Mouse (Mus musculus) left cerebral cortex, adult 9 months (tissue): Measurements from ENCODE around the gene Hmga1b.
"Not testable (repeated sequence)": the region's sequence is repeated elsewhere in the genome, so short reads cannot be mapped to it uniquely, and the experiment has no call there.

ENCODE experiments used
- DNase-seq, 2 experiments: peaks; one replicate each; pipeline ENCODE4 v3.0.0; 2022; ENCODE audit warnings: low spot score in 2 of 2

Gene Hmga1b

DNA sequence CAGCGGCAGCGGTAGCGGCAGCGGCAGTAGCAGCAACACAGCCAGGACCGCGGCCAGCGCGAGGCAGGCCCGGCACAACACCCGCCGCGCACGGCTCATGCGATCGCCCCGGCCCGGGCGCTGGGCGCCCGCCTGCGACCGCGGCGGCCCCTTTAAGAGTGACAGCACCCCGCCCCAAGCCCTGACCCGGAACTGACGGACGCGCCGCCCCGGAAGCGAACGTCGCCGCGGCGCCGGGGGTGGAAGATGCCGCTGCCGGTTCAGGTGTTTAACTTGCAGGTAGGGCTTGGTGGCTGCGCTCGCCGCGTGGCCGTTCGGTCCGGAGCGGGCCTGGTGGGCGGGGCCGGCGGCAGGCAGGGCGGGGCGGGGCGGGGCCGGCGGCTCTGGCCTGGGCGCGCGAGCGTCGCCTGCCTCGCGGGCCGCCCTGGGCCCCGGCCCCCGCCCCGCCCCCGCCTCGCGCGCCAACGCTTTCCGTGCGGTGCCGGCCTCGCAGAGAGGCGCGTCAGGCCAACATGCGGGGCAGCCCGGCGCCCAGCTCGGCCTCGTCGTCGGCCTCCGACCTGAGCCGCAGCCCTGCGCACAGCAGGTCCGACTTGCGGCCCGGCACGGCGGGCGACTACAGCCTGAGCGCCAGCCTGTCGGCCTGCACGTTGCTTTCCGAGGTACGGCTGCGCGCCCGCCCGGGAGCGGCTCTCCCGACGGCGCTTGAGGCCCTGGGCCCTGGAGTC lies 21.6 kb downstream of the Hmga1b start, which contains the start of the genes Rfng and Gps1:
TSS of gene Rfng (minus strand) at position 144 of the 728 bp plus-strand sequence.
TSS of gene Gps1 (plus strand) at position 209 of the 728 bp plus-strand sequence.
- DNase-seq = peak in 1 of 2 experiments; percentile 80

GRCm38 (mm10) chr11:120785145-120785544 lies 22.6 kb downstream of the Hmga1b start:
- DNase-seq = no peak

GRCm38 (mm10) chr11:120788460-120788859 lies 25.9 kb downstream of the Hmga1b start:
- not testable (repeated sequence) for DNase-seq

DNA sequence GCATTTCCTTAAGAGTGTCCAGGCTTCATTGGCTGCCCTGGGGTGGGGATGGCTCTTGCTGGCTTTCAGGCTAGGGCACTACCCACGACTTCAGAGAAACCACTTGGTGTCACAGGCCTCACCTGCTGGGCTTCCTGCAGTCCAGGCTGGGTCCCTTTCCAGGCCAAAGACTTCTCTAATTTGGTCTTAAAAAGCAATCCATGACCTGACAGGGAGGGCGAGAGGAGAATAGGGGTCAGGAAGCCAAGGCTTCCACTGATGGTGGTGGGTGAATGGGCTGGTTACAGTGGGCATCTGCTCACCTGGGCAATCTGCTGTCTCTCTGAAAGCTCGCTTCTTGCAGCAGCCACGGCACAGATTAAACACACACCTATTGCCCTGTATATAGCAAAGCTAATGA lies 26.8 kb downstream of the Hmga1b start:
- no peak for DNase-seq

DNA sequence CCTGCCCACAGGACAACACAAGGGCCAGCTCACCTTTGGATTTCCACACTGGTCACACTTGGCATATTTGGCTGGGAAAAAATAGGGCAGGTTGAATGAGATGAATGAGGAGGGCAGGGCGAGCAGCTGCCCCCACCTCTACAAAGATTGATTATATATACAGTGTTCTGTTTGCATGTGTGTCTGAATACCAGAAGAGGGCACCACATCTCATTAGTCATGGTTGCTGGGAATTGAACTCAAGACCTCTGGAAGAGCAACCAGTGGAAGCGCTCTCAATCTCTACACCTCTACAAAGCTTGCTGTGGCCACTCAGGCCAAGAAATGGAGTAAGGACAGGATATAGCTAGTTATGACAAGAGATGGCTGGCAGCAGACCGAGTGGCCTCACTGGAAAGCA lies 27.2 kb downstream of the Hmga1b start:
- no peak for DNase-seq

DNA sequence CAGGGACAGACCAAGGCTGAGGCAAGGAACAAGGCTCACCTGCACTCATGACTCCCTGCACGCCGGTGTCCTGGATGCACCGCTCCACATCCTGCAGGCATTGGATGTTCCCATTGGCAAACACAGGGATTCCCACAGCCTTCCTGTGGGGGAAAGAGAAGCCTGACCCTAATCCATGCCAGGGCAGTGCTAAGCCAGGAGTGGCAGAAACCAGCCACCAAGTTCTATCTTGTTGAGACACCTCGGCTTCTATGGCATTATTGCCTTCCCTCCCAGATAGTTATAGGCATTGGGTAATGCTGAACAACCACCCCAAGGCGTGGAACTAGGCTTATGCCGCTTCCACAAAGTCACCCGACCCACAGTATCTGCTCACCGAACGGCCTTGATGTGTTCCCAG lies 30.1 kb downstream of the Hmga1b start:
- no peak for DNase-seq

- peak; percentile 85 to 97 for DNase-seq
Observed at GRCm38 (mm10) chr11:120795756-120796613, 33.4 kb downstream of the Hmga1b start, which contains the start of gene Dus1l. TSS of gene Dus1l (minus strand) at chr11:120796403.

- DNase-seq = no peak
Observed at GRCm38 (mm10) chr11:120796614-120796946, 34.0 kb downstream of the Hmga1b start.

GRCm38 (mm10) chr11:120798244-120798643 lies 35.6 kb downstream of the Hmga1b start:
- DNase-seq = no peak

- DNase-seq = no peak
Observed at GRCm38 (mm10) chr11:120799316-120799890, 36.8 kb downstream of the Hmga1b start.

DNA sequence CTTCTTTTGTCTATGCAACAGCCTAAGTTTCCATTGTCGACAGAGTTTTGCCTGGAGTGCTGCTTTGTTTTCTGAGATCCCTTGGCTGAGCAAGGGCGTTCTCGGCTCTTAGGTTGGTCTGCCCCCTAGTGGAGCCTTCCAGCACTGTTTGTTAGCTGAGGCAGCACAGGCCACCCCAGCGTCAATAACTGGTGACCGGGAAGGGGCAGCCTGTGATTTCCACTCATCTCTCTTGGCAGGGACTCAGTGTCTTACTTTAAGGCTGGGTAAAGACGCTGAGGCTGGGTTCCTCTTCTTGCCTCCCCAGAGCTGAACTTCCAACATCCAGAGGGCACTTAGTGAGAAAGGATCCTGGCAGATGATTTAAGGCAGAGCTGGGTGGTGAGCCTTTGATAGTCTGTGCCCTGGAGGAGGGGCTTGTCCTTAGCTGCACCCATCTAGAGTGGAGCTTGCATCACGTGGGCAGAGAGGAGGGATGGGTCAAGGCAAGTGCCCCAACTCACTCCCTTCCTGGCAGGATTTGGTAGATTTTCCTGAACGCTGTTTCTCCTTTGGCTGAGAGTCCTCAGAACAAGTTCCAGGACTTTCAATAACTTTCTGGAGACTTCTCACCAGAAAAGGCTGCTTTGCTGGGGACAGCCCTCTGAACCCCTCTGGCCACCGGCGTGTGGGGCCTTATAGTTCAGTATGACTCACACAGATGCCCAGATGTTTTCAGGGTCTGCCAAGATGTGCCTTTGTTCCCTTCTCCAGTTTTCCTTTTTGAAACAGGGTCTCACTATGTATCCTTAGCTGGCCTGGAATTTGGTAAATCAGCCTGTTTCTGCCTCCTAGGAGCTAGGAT lies 37.7 kb downstream of the Hmga1b start:
- DNase-seq = peak in 1 of 2 experiments; percentile 85

- DNase-seq = no peak
Observed at GRCm38 (mm10) chr11:120804274-120804673, 41.7 kb downstream of the Hmga1b start.

GRCm38 (mm10) chr11:120804769-120805168 lies 42.2 kb downstream of the Hmga1b start:
- no peak for DNase-seq

- DNase-seq = no peak
Observed at GRCm38 (mm10) chr11:120805375-120806298, 43.0 kb downstream of the Hmga1b start.

- no peak for DNase-seq
Observed at GRCm38 (mm10) chr11:120808010-120808409, 45.4 kb downstream of the Hmga1b start.

GRCm38 (mm10) chr11:120812068-120812467 lies 49.5 kb downstream of the Hmga1b start:
- peak in 1 of 2 experiments; percentile 34 for DNase-seq
